Mouse (Mus musculus) neural tube, embryonic 15.5 days (tissue): ENCODE results near the gene Dpep1. TPM values are rescaled to one million over a fixed set of nuclear protein-coding genes. Genes with fewer than 3 reads are reported as not detected.

Source experiments
- polyA plus RNA-seq: library from polyadenylated mRNA; unstranded; fragments of >200 nt; fragmentation: Nextera tagmentation; extraction: Ambion mirVana; gene quantifications from 2 replicates; pipeline ENCODE4 v1.2.1, GENCODE M21; 2015

The Dpep1 gene
- polyA plus RNA-seq, 1 experiment from 2014 or later = 0.41 TPM

Other genes with a start within 250 kb of the Dpep1 start
- 36.5 and 59.9 TPM in 2 replicates for gene Ankrd11, start 144.0 kb upstream of the Dpep1 start, polyA plus RNA-seq
- 45.8 and 47.6 TPM in 2 replicates for gene Spg7, start 123.3 kb upstream of the Dpep1 start, polyA plus RNA-seq
- gene Rpl13, start 83.9 kb upstream of the Dpep1 start, polyA plus RNA-seq = 659 and 826 TPM in 2 replicates
- gene Cpne7, start 68.9 kb upstream of the Dpep1 start, polyA plus RNA-seq = 3.7 and 4.7 TPM in 2 replicates
- 2.2 and 3.4 TPM in 2 replicates for gene Sult5a1, start 27.9 kb upstream of the Dpep1 start, polyA plus RNA-seq
- gene Chmp1a, start 26.5 kb downstream of the Dpep1 start, polyA plus RNA-seq = 174 and 182 TPM in 2 replicates
- 6.5 and 6.6 TPM in 2 replicates for gene Spata33, start 26.6 kb downstream of the Dpep1 start, polyA plus RNA-seq
- 42.3 and 44.2 TPM in 2 replicates for gene Cdk10, start 38.6 kb downstream of the Dpep1 start, polyA plus RNA-seq
- 11.3 and 12.8 TPM in 2 replicates for gene Spata2l, start 50.0 kb downstream of the Dpep1 start, polyA plus RNA-seq
- 21.6 and 21.7 TPM in 2 replicates for gene Zfp276, start 68.0 kb downstream of the Dpep1 start, polyA plus RNA-seq
- 55.6 and 61.5 TPM in 2 replicates for gene Vps9d1, start 68.1 kb downstream of the Dpep1 start, polyA plus RNA-seq
- gene Fanca, start 132.3 kb downstream of the Dpep1 start, polyA plus RNA-seq = 6.1 and 9.8 TPM in 2 replicates
- gene Spire2, start 146.5 kb downstream of the Dpep1 start, polyA plus RNA-seq = 37.9 and 44.0 TPM in 2 replicates
- gene Tcf25, start 187.5 kb downstream of the Dpep1 start, polyA plus RNA-seq = 368 and 390 TPM in 2 replicates
- 0.20 and 0.22 TPM in 2 replicates for gene Mc1r, start 220.9 kb downstream of the Dpep1 start, polyA plus RNA-seq
- 1,289 and 1,555 TPM in 2 replicates for gene Tubb3, start 225.2 kb downstream of the Dpep1 start, polyA plus RNA-seq
- gene Def8, start 237.3 kb downstream of the Dpep1 start, polyA plus RNA-seq = 46.8 and 52.3 TPM in 2 replicates